Mouse (Mus musculus) left cerebral cortex, adult 2 months (tissue): ENCODE measurements around the gene Tfap2a. TPM values are rescaled to one million over a fixed set of nuclear protein-coding genes. Genes with fewer than 3 reads are reported as not detected.

Experiments used
- DNase-seq, 2 experiments: peaks; one replicate each; pipeline ENCODE4 v3.0.0; 2021 to 2022; ENCODE audit warnings: low spot score in 2 of 2, mixed read lengths in 1 of 2; ENCODE audit errors: extremely low spot score in 1 of 2
- H3K27ac ChIP-seq: fragments of 200-600 bp; 2 replicates; pipeline ENCODE4 v1.8.1; 2022
- H3K4me3 ChIP-seq: fragments of 200-600 bp; 2 replicates; pipeline ENCODE4 v1.8.1; 2022
- CTCF ChIP-seq: fragments of 200-600 bp; IDR thresholded peaks from 2 replicates; pipeline ENCODE4 v1.8.1; 2022; ENCODE audit warnings: antibody characterized with exemption, mild to moderate bottlenecking, moderate library complexity
- intact Hi-C: fragments of 180-260 bp; cut with DNase I; formaldehyde crosslinking; loops from one replicate; pipeline ENCODE4 v1.15.1; 2025
- long read RNA-seq, 2 experiments: library from polyadenylated mRNA; stranded (forward); transcript quantifications; one replicate each; pipeline ENCODE4 v2.0.0; 2021; ENCODE audit warnings: borderline mapping rate in 2 of 2
- total RNA-seq, 2 experiments: library from RNA; stranded (reverse); gene quantifications; 2 replicates each; pipeline ENCODE4 v1.2.3; 2021

Gene Tfap2a
- total RNA-seq: 1 to 10 TPM in 1 of 2 experiments, under 1 TPM in 1; 0.68 to 1.0 TPM
- long read RNA-seq, experiment 1: 0 reads
- long read RNA-seq, experiment 2: 0 reads

DNA sequence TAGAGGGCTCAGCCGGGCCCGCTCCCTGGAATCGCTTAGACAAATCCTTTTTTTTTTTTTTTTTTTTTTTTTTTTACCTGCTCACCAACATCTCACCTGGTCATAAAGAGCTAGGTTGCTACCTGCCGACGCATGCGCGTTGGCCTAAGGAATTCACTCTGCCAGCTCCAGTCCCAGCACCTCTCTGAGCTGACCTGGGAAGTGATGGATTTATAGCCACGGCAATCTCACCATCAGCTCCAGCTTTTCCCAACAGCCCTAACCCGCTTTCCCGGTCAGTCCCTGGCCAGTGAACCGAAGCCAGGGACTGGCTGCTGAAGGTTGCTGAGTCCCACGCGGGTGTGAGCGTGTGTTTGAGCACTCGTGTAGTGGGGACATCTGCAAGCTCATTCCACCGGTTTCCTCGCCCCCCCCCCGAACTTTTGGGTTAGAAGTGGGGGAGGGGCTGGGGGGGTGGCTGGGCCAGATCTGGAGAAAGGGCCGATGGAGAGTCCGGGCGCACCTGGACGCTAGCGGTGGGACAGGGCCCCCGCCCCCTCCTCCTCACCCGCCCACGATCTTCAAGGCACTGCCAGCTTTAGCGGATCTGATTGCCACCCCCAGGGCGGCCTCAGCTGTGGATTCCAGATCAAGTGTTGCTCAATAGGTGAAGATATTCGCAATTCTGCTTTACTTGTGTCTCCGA, at the start of gene Tfap2a:
Tfap2a (minus strand) TSS at position 181 of the 685 bp plus-strand sequence.
- no peak for DNase-seq
- intact Hi-C loops: no loop called here
- H3K27ac ChIP-seq: no peak within 1 kb of the TSS
- TF ChIP-seq CTCF: no peak
- H3K4me3 ChIP-seq: no peak within 1 kb of the TSS

DNA sequence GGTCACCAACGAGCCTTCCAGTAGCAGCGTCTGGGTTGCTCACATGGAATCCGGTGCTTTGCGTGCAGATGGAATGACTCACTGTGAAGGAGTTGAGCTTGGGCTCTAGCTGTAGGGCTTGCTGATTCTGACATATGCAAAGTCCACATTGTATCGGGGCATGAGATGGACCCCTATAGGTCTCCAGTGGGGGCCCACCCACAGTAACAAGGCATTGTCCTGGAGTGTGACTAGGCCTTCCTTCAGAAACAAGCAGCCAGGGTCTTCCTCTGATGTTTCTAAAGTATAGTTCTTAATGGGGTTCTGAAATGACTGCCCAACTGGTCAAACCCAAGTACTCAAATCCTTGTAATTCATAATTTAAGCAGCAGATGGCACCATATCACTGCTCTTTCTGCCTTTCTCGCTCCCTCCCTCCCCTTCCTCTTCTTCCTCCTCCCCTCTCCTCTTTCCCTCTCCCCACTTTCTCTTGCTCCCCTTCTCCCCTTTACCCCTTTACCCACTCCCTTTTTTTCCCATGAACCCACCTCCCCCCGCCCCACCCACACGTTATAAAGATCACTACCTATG, 46.1 kb upstream of the Tfap2a start:
- no peak overlapping the region for H3K4me3 ChIP-seq
- intact Hi-C loops: loop anchor here (1.0 to 5.0 kb wide), 4 partner anchors 38 to 788 kb away; no protein-coding TSS in a partner anchor
- no peak overlapping the region for H3K27ac ChIP-seq
- DNase-seq: no peak
- peak; percentile 74 for TF ChIP-seq CTCF

- no peak overlapping the region for H3K4me3 ChIP-seq
- H3K27ac ChIP-seq: no peak overlapping the region
- DNase-seq: no peak
- peak; percentile 80 for TF ChIP-seq CTCF
- intact Hi-C loops: loop anchor here (5.0 kb wide), 2 partner anchors 1766 to 1901 kb away; no protein-coding TSS in a partner anchor
Measured at GRCm38 (mm10) chr13:40757995-40758394, 19.8 kb upstream of the Tfap2a start.

- intact Hi-C loops: loop anchor here (5.0 kb wide), 2 partner anchors 1764 to 1899 kb away; no protein-coding TSS in a partner anchor
- no peak overlapping the region for H3K27ac ChIP-seq
- no peak for TF ChIP-seq CTCF
- no peak overlapping the region for H3K4me3 ChIP-seq
- DNase-seq: no peak
Measured at GRCm38 (mm10) chr13:40756356-40756755, 18.2 kb upstream of the Tfap2a start.

DNA sequence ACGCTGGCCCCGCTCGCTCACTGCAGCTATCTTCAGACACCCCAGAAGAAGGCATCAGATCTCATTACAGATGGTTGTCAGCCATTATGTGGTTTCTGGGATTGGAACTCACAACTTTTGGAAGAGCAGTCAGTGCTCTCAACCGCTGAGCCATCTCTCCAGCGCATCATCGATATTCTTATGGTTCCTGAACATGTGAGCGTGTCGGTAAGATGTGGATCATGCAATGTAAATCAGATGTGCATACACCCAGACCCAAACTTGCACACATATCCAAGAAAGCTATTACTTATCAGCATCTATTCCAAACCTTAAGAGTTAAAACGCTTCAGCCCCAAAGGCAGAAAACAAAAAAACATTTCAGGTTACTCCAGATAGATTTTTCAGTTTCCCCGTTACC, 15.9 kb upstream of the Tfap2a start:
- intact Hi-C loops: no loop called here
- no peak overlapping the region for H3K4me3 ChIP-seq
- no peak for TF ChIP-seq CTCF
- no peak overlapping the region for H3K27ac ChIP-seq
- DNase-seq: no peak

DNA sequence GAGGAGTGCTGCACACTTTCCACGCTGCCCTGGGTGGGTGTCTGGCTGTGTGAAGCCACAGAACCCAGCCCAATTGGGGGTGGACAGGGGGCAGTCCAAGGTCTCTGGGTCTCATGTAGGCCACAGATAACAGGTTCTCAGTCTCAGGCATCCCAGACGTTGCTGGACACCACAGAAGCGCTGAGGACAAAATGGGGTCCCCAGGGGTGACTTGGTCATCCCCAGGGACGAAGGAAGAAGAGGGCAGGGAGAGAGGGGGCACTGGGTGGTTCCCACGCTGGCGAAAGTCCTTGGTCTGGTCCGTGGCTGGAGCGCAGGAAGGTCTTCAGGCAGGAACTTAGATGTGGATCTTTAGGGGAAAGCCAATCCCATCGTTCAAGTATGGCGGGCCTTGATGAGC, 13.7 kb upstream of the Tfap2a start:
- no peak for DNase-seq
- no peak for TF ChIP-seq CTCF
- Histone ChIP-seq H3K4me3 (no peak overlapping the region), H3K27ac (no peak overlapping the region)
- intact Hi-C loops: no loop called here

- no peak overlapping the region for H3K27ac ChIP-seq
- no peak overlapping the region for H3K4me3 ChIP-seq
- intact Hi-C loops: loop anchor here (1.0 to 5.0 kb wide), 4 partner anchors 852 to 1567 kb away; no protein-coding TSS in a partner anchor
- no peak for DNase-seq
- TF ChIP-seq CTCF: no peak
Measured at GRCm38 (mm10) chr13:40749603-40749905, 11.4 kb upstream of the Tfap2a start.

DNA sequence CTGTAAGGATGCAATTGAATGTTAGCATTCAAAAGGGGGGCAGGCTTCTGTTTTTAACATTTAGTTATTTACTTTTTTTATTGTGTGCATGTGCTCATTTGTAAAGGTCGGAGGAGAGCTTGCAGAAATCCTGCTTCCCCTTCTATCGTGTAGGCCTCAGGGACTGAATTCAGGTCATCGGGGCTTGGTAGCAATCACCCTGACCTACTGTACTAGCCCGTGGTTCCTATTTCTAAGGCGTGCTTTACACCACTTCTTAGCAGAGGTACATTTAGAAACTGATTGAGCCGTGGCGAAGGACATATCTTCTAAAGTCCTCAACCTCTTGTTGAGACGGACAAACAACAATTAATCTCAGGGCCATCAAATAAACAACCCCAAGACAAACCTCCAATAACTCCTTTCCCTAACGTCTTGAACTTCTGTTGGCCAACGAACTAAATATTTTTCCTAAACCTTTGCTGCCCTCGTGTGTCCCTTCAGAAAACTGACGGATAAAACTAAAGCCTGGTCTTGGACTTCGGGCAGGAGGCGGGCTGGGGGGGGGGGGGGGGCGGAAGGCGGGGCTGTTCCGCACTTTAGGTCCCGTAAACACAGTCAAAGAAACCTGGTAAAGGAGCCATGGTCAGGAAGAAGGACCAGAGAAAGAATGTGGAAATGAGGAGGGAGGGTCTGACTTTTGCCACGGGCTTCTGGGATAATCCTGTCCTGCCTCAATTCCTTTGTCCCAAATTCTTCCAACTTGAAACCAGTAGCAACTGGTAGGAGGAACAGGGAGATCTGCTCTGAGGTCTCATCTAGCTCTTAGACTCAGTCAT, 10.8 kb upstream of the Tfap2a start:
- no peak for DNase-seq
- intact Hi-C loops: loop anchor here (1.0 to 5.0 kb wide), 4 partner anchors 852 to 1567 kb away; no protein-coding TSS in a partner anchor
- Histone ChIP-seq H3K4me3 (no peak overlapping the region), H3K27ac (no peak overlapping the region)
- peak; percentile 48 for TF ChIP-seq CTCF

DNA sequence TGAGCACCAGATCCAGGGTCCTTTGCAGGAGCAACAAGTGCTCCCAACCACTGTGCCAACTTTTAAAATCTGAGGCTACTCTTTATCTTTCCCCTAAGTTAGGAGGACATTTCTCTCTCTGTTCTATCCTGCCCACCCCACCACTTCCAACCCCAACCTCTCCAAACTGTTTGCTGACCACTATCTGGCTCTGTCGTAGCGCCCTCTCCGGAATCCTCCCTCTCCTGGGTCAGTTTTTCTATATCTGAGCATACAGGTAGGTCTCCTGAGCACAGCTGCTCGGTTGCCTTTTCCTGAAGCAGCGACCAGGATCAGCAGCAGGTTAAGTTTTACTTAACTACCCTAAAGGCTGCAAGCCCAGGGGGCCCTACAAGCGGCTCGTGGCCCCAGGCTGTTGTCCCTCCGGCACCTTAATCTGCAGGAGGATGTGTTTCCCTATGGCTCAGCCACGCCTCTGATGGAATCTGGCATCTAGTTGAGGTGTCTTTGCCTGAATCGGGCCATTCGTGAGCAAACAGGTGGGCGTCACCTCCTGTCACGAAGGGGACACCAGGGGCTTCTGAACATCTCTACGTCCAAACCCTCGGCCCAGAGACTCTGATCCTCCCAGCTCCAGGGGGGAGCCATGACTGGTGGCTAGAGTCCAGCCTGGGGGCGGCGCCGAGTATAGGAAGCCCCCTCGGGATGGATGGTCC, 6.1 kb upstream of the Tfap2a start:
- no peak for TF ChIP-seq CTCF
- Histone ChIP-seq H3K27ac (no peak overlapping the region), H3K4me3 (no peak overlapping the region)
- intact Hi-C loops: no loop called here
- DNase-seq: no peak

- DNase-seq: no peak
- TF ChIP-seq CTCF: no peak
- Histone ChIP-seq H3K27ac (no peak overlapping the region), H3K4me3 (no peak overlapping the region)
- intact Hi-C loops: no loop called here
Measured at GRCm38 (mm10) chr13:40743221-40743620, 5.0 kb upstream of the Tfap2a start.

DNA sequence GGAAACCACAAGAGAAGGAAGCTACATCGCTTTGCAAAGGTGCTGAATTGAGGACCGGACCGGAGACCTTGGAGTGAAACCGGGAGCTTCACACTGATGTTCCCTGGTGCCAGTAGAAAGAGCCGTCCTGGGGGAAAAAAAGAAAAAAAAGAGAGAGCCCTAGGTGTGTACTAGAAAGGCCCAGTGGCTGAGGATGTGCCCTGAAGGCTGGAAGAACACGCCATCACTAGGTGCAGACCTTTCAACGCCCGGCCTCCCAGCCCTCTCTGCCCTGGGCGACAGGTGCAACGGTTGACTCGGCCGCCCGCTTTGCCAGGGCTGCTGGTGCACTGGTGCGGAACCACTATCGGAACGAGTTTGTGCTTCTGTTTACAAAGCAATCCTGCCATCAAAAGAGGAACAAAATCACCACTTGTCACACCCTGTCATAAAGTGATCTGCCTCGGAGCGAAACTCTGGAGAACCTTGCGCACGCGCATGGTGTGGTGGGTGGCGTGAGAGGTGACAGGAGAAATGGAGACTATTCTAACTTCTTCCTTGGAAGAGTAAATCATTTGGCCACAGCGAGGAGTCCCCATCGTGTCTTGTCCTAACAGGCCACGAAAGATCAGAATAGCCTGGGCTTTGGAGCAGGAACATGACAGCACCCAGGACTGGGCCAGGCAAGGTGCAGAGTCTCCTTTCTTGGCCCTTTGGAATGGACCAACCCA, 3.8 kb upstream of the Tfap2a start:
- intact Hi-C loops: no loop called here
- no peak for DNase-seq
- no peak overlapping the region for H3K27ac ChIP-seq
- no peak overlapping the region for H3K4me3 ChIP-seq
- TF ChIP-seq CTCF: no peak
